Mouse (Mus musculus) CH12.LX (cell line): ENCODE data around the gene Ubap2. TPM values are rescaled to one million over a fixed set of nuclear protein-coding genes. Genes with fewer than 3 reads are reported as not detected.

Experiments
- DNase-seq: peaks from one replicate; pipeline ENCODE4 v3.0.0-alpha.2; 2013; ENCODE audit errors: extremely low read depth
- H3K27ac ChIP-seq: 2 replicates; pipeline ENCODE4 v1.5.1; 2012; ENCODE audit warnings: low read depth, mild to moderate bottlenecking, control low read depth, moderate library complexity; ENCODE audit not compliant: insufficient read depth
- H3K27me3 ChIP-seq: replicated peaks from 2 replicates; pipeline ENCODE3; 2012; ENCODE audit warnings: inconsistent platforms
- H3K36me3 ChIP-seq, 2 experiments: replicated peaks in 1 of 2; 2 replicates each; pipeline versions ENCODE3 to v1.6.1; 2012; ENCODE audit warnings: inconsistent platforms in 1 of 2, low read length in 1 of 2, mild to moderate bottlenecking in 1 of 2, mixed read lengths in 1 of 2, moderate library complexity in 1 of 2; ENCODE audit not compliant: control insufficient read depth in 1 of 2, insufficient read depth in 1 of 2
- H3K4me1 ChIP-seq, 2 experiments: 2 replicates each; pipeline ENCODE4 v1.6.1; 2012; ENCODE audit warnings: inconsistent platforms in 1 of 2, moderate library complexity in 1 of 2; ENCODE audit not compliant: insufficient read depth in 2 of 2, control insufficient read depth in 1 of 2
- H3K4me2 ChIP-seq: 2 replicates; pipeline ENCODE4 v1.6.1; 2012; ENCODE audit warnings: low read depth, mild to moderate bottlenecking, control low read depth; ENCODE audit not compliant: poor library complexity, insufficient read depth, severe bottlenecking
- H3K4me3 ChIP-seq, 3 experiments: fragments of 150-350 bp in 1 of 3; sonication (generic) in 1 of 3; replicated peaks in 1 of 3; 2 replicates each; pipeline versions ENCODE3 to v1.5.1; 2011 to 2012; ENCODE audit warnings: low read depth in 2 of 3, low read length in 2 of 3, mild to moderate bottlenecking in 2 of 3, moderate library complexity in 2 of 3, control low read depth in 1 of 3, improper control_type of control experiment in 1 of 3, inconsistent platforms in 1 of 3, mixed read lengths in 1 of 3; ENCODE audit not compliant: poor library complexity in 1 of 3
- H3K79me2 ChIP-seq: replicated peaks from 2 replicates; pipeline ENCODE4 v1.6.1; 2012; ENCODE audit warnings: mild to moderate bottlenecking, moderate library complexity; ENCODE audit not compliant: control insufficient read depth, poor library complexity, insufficient read depth, severe bottlenecking; ENCODE audit errors: extremely low read depth
- H3K9ac ChIP-seq: 2 replicates; pipeline ENCODE4 v1.6.1; 2012; ENCODE audit warnings: low read depth, mild to moderate bottlenecking, control low read depth, moderate library complexity; ENCODE audit not compliant: insufficient read depth
- H3K9me3 ChIP-seq: replicated peaks from 2 replicates; pipeline ENCODE3; 2012; ENCODE audit warnings: low read length, inconsistent platforms, mixed read lengths
- BHLHE40 ChIP-seq: IDR thresholded peaks from 2 replicates; pipeline ENCODE4 v1.6.1; 2011; ENCODE audit warnings: mild to moderate bottlenecking, low read depth, low read length, improper control_type of control experiment
- CHD1 ChIP-seq: IDR thresholded peaks from 2 replicates; pipeline ENCODE4 v1.6.1; 2012; ENCODE audit warnings: low read depth, low read length, improper control_type of control experiment, inconsistent platforms
- CHD2 ChIP-seq: IDR thresholded peaks from 2 replicates; pipeline ENCODE4 v1.6.1; 2011; ENCODE audit warnings: low read length, improper control_type of control experiment
- E2F4 ChIP-seq: IDR thresholded peaks from 2 replicates; pipeline ENCODE4 v1.6.1; 2011; ENCODE audit warnings: low read depth, low read length, improper control_type of control experiment; ENCODE audit not compliant: insufficient replicate concordance
- ELF1 ChIP-seq: IDR thresholded peaks from 2 replicates; pipeline ENCODE4 v1.6.1; 2014; ENCODE audit warnings: low read depth, mild to moderate bottlenecking, inconsistent platforms, low read length, improper control_type of control experiment
- EP300 ChIP-seq: IDR thresholded peaks from 2 replicates; pipeline ENCODE4 v1.6.1; 2011; ENCODE audit warnings: low read length, improper control_type of control experiment
- ETS1 ChIP-seq: conservative IDR thresholded peaks from 2 replicates; pipeline ENCODE4 v1.6.1; 2012; ENCODE audit warnings: low read depth, mild to moderate bottlenecking, inconsistent platforms, low read length, improper control_type of control experiment, moderate library complexity
- GABPA ChIP-seq: IDR thresholded peaks from 2 replicates; pipeline ENCODE4 v1.6.1; 2012; ENCODE audit warnings: low read depth, low read length, improper control_type of control experiment, inconsistent platforms; ENCODE audit not compliant: insufficient replicate concordance
- HCFC1 ChIP-seq: IDR thresholded peaks from 2 replicates; pipeline ENCODE4 v1.6.1; 2012; ENCODE audit warnings: low read depth, mild to moderate bottlenecking, inconsistent platforms, low read length, improper control_type of control experiment
- IRF4 ChIP-seq: IDR thresholded peaks from 2 replicates; pipeline ENCODE4 v1.6.1; 2014; ENCODE audit warnings: low read depth, mild to moderate bottlenecking, inconsistent platforms, low read length, improper control_type of control experiment
- JUN ChIP-seq: IDR thresholded peaks from 2 replicates; pipeline ENCODE4 v1.6.1; 2011; ENCODE audit warnings: low read depth, mild to moderate bottlenecking, low read length, improper control_type of control experiment, moderate library complexity; ENCODE audit not compliant: insufficient read depth
- JUND ChIP-seq: conservative IDR thresholded peaks from 2 replicates; pipeline ENCODE4 v1.6.1; 2011; ENCODE audit warnings: low read depth, low read length, improper control_type of control experiment
- KAT2A ChIP-seq: IDR thresholded peaks from 2 replicates; pipeline ENCODE4 v1.6.1; 2012; ENCODE audit warnings: low read length, improper control_type of control experiment, inconsistent platforms; ENCODE audit not compliant: insufficient replicate concordance
- MAFK ChIP-seq: IDR thresholded peaks from 2 replicates; pipeline ENCODE4 v1.6.1; 2011; ENCODE audit warnings: low read length, improper control_type of control experiment; ENCODE audit not compliant: insufficient replicate concordance
- MAX ChIP-seq: IDR thresholded peaks from 2 replicates; pipeline ENCODE4 v1.6.1; 2011; ENCODE audit warnings: low read length, improper control_type of control experiment
- MAZ ChIP-seq: IDR thresholded peaks from 2 replicates; pipeline ENCODE4 v1.6.1; 2012; ENCODE audit warnings: low read depth, mild to moderate bottlenecking, inconsistent platforms, low read length, improper control_type of control experiment, moderate library complexity
- MEF2A ChIP-seq: IDR thresholded peaks from 2 replicates; pipeline ENCODE4 v1.6.1; 2014; ENCODE audit warnings: low read depth, mild to moderate bottlenecking, inconsistent platforms, low read length, improper control_type of control experiment, borderline replicate concordance
- MXI1 ChIP-seq: IDR thresholded peaks from 2 replicates; pipeline ENCODE4 v1.6.1; 2011; ENCODE audit warnings: mild to moderate bottlenecking, low read depth, low read length, improper control_type of control experiment
- MYC ChIP-seq: IDR thresholded peaks from 2 replicates; pipeline ENCODE4 v1.6.1; 2011; ENCODE audit warnings: low read depth, mild to moderate bottlenecking, improper control_type of control experiment, low read length
- NELFE ChIP-seq: IDR thresholded peaks from 2 replicates; pipeline ENCODE4 v1.6.1; 2011; ENCODE audit warnings: low read depth, low read length, improper control_type of control experiment
- NRF1 ChIP-seq: IDR thresholded peaks from 2 replicates; pipeline ENCODE4 v1.6.1; 2014; ENCODE audit warnings: low read depth, mild to moderate bottlenecking, inconsistent platforms, low read length, improper control_type of control experiment, moderate library complexity
- PAX5 ChIP-seq: IDR thresholded peaks from 2 replicates; pipeline ENCODE4 v1.6.1; 2012; ENCODE audit warnings: low read length, inconsistent platforms, mixed read lengths
- POLR2A ChIP-seq: IDR thresholded peaks from 2 replicates; pipeline ENCODE4 v1.6.1; 2011; ENCODE audit warnings: low read depth, mild to moderate bottlenecking, improper control_type of control experiment, low read length
- POLR2AphosphoS2 ChIP-seq: IDR thresholded peaks from 2 replicates; pipeline ENCODE4 v1.6.1; 2011; ENCODE audit warnings: low read depth, low read length, improper control_type of control experiment
- SIN3A ChIP-seq: IDR thresholded peaks from 2 replicates; pipeline ENCODE4 v1.6.1; 2012; ENCODE audit warnings: low read length, improper control_type of control experiment, inconsistent platforms
- SMC3 ChIP-seq: IDR thresholded peaks from 2 replicates; pipeline ENCODE4 v1.6.1; 2011; ENCODE audit warnings: low read depth, low read length, improper control_type of control experiment
- TBP ChIP-seq: conservative IDR thresholded peaks from 2 replicates; pipeline ENCODE4 v1.6.1; 2011; ENCODE audit warnings: low read depth, low read length, improper control_type of control experiment
- TCF12 ChIP-seq: IDR thresholded peaks from 2 replicates; pipeline ENCODE4 v1.6.1; 2014; ENCODE audit warnings: low read depth, mild to moderate bottlenecking, inconsistent platforms, low read length, improper control_type of control experiment
- UBTF ChIP-seq: IDR thresholded peaks from 2 replicates; pipeline ENCODE4 v1.6.1; 2012; ENCODE audit warnings: low read depth, mild to moderate bottlenecking, inconsistent platforms, low read length, improper control_type of control experiment, moderate library complexity
- USF1 ChIP-seq: IDR thresholded peaks from 2 replicates; pipeline ENCODE4 v1.6.1; 2014; ENCODE audit warnings: low read depth, mild to moderate bottlenecking, inconsistent platforms, low read length, improper control_type of control experiment
- USF2 ChIP-seq: conservative IDR thresholded peaks from 2 replicates; pipeline ENCODE4 v1.6.1; 2011; ENCODE audit warnings: low read depth, low read length, improper control_type of control experiment
- ZC3H11A ChIP-seq: IDR thresholded peaks from 2 replicates; pipeline ENCODE4 v1.6.1; 2012; ENCODE audit warnings: low read depth, mild to moderate bottlenecking, inconsistent platforms, low read length, improper control_type of control experiment
- ZMIZ1 ChIP-seq: IDR thresholded peaks from 2 replicates; pipeline ENCODE4 v1.6.1; 2012; ENCODE audit warnings: low read depth, mild to moderate bottlenecking, inconsistent platforms, low read length, improper control_type of control experiment
- ZNF384 ChIP-seq: IDR thresholded peaks from 2 replicates; pipeline ENCODE4 v1.6.1; 2012; ENCODE audit warnings: low read depth, low read length, improper control_type of control experiment, inconsistent platforms
- dilution Hi-C: fragments of 300-500 bp; cut with MboI; formaldehyde crosslinking; loops from 2 replicates; pipeline ENCODE4 v1.14.3; 2020; ENCODE audit warnings: low sequenced_read_pairs; ENCODE audit not compliant: extremely low pct_unique_long_range_greater_than_20kb, extremely low pct_ligation_motif_present
- in situ Hi-C: fragments of 300-500 bp; cut with MboI; formaldehyde crosslinking; loops from 3 replicates; pipeline ENCODE4 v1.14.3; 2019; ENCODE audit warnings: low sequenced_read_pairs, low pct_ligation_motif_present, low pct_unique_long_range_greater_than_20kb, mixed read lengths
- polyA plus RNA-seq: library from polyadenylated mRNA; unstranded; fragments of >175 nt; gene quantifications from 2 replicates; pipeline ENCODE4 v1.2.1, GENCODE M21; 2012; ENCODE audit warnings: low read depth; ENCODE audit not compliant: insufficient read length
- total RNA-seq, 2 experiments: library from RNA; depleted of rRNA; stranded (reverse); fragments of 300-350 nt in 1 of 2; fragments of >200 nt in 1 of 2; gene quantifications; 2 replicates each; pipeline ENCODE4 v1.2.3; 2012 to 2014

Gene Ubap2
- total RNA-seq (2012; rRNA removed) (17.2 and 17.4 TPM in 2 replicates), total RNA-seq (2014; rRNA removed) (5.4 and 5.7 TPM in 2 replicates), polyA plus RNA-seq (115 and 135 TPM in 2 replicates)

DNA sequence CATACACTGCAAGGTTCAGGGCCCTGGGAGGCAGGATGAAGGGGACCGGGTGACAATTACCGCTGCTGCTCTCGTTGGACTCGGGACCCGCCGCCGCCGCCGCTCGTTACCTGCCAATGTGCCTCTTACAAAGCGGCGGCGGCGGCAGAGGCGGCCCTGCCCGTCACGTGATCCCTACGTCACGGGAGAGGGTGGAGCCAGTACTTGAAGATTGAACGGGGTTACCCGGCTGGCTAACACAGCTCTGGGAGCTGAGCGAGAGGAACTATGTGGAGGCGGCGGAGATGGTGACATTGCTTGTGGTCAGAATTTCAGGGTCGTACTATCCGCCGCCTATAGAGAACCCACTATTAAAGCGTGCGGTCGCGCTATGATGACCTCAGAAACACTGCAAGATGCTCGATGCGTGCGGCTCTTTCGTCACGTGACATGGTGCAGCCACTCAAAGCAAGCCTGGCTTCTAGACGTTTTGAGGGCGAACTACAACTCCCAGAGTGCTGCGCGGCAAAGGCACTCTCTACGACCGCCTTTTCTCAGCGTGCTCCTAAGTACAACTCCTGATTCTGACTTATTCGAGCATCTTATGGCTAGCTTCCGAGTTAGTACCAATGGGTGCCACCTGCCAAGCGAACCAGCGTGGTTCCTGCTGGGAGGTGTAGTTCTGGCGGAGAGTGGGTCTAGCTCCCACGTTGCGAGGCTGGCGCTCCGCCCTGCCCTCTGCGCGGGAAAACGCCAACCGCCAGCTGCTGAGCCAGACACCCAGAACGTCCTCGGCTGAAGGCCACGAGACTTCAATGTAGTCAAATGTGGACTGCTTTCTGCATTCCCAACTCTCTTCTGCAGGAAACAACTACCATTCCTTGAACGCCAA lies at the start of gene Ubap2:
TSS of gene Ubap2 (minus strand) at position 165 of the 871 bp plus-strand sequence.
- peak within 1 kb of the TSS; percentile 63 to 91 (median 75) for H3K4me3 ChIP-seq
- in situ Hi-C loops, result no loop called here
- H3K79me2 ChIP-seq, result peaks cover 44% of the 10 kb centered on the region
- H3K27ac ChIP-seq, result peak within 1 kb of the TSS; percentile 70
- H3K4me1 ChIP-seq, result peaks cover 0 to 35% of the 10 kb centered on the region in 2 experiments; a peak in 2 of 4 replicates
- peak within 1 kb of the TSS; percentile 97 for H3K4me2 ChIP-seq
- dilution Hi-C loops, result no loop called here
- H3K9ac ChIP-seq, result peak within 1 kb of the TSS; percentile 55
- H3K27me3 ChIP-seq, result no peaks in the 10 kb centered on the region
- TF ChIP-seq USF2 (peak; percentile 97), KAT2A (peak; percentile 71; the same call in 1 of the 2 replicates), ZC3H11A (no peak), MAX (peak; percentile 98), USF1 (peak; percentile 88), IRF4 (peak; percentile 9; the same call in 1 of the 2 replicates), SIN3A (peak; percentile 77; the same call in 1 of the 2 replicates), CHD2 (0 out of 2 replicates have a peak, but pooled peaks have one; percentile 38), UBTF (no peak), TBP (peak; percentile 74; the same call in 1 of the 2 replicates), NELFE (peak; percentile 86), NRF1 (peak; percentile 75), ZMIZ1 (no peak), POLR2AphosphoS2 (peak; percentile 39; the same call in 1 of the 2 replicates), MXI1 (peak; percentile 89), PAX5 (no peak), MAFK (no peak), MYC (peak; percentile 99), BHLHE40 (peak; percentile 88), MEF2A (0 out of 2 replicates have a peak, but pooled peaks have one; percentile 36), MAZ (no peak), SMC3 (no peak), ETS1 (peak; percentile 52), ZNF384 (no peak), GABPA (no peak; the same call in 1 of the 2 replicates), CHD1 (no peak), E2F4 (peak; percentile 97), JUND (no peak), JUN (no peak), HCFC1 (peak; percentile 95), POLR2A (peak; percentile 91), EP300 (no peak), ELF1 (peak; percentile 52; the same call in 1 of the 2 replicates), TCF12 (peak; percentile 76; the same call in 1 of the 2 replicates)
- H3K36me3 ChIP-seq, result peaks cover 7 to 19% of the 10 kb centered on the region in 2 experiments
- no peaks in the 10 kb centered on the region for H3K9me3 ChIP-seq
- peak; percentile 99 for DNase-seq
